Mouse (Mus musculus): ENCODE data around the gene Ssr4. TPM values are rescaled to one million over a fixed set of nuclear protein-coding genes. Genes with fewer than 3 reads are reported as not detected.
"Not testable (repeated sequence)": the region's sequence is repeated elsewhere in the genome, so short reads cannot be mapped to it uniquely, and the experiment has no call there.

The Ssr4 gene
- not detected in 2 replicates for polyA plus RNA-seq (2012; ENCODE audit: insufficient read depth, insufficient read length, low replicate concordance, missing spikeins)

DNA sequence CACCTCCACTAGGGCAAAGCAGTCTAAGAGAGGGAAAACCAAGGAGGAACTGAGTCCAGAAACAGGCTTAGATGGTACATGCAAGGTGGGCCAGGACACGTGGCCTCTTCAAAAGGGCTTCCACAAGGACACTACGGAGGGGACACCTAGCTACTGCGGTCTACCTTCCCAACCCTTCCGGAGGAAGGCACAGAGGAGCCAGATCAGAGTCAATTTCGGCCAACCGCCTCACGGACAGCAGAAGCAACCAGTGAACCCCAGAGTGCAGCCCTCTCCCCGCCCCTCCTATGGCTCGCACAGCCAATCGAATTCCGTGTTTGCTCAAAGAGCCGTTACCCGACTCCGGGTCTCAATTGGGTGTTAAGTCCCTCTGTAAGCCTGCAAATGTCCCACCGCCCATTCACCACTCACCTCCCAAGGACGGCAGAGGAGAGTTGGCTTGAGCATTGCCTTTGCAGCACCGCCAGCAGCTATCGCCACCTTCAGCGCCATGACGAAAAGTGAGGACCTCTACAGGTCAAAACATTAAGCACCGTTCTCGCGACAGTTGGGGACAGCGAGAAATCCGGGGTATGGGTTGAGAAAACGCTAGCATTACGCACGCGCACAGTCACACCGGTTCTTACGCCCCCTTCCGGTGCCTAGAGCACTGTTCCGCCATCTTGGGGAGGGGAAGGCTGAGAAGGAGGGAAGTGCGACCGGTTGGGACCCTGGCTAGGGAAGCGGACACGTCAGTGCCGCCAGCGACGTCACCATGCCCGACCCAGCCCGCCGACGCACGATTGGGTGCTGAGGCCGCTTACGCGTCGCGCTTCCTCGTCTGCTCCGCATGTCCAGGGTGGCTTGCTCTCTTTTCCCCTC lies at the start of gene Ssr4, which contains the start of gene Idh3g:
Gene Ssr4, plus strand, starts transcription at position 665 of the 861 bp plus-strand sequence.
Gene Idh3g, minus strand, starts transcription at position 534 of the 861 bp plus-strand sequence.
- Histone ChIP-seq H3K4me3 (ENCODE audit: insufficient read depth, low read depth, low read length) (peak within 1 kb of the TSS; percentile 81), H3K27ac (ENCODE audit: insufficient read depth, low read depth, low read length) (peak within 1 kb of the TSS; percentile 92), H3K4me1 (ENCODE audit: control insufficient read depth, insufficient read depth, low read length) (0 out of 2 replicates have a peak, but pooled peaks cover 6% of the 10 kb centered on the region)
- TF ChIP-seq CTCF (IDR thresholded peaks at IDR 0.05; ENCODE audit: insufficient read depth, low read depth, low read length) = no peak
- TF ChIP-seq POLR2A (IDR thresholded peaks at IDR 0.05; ENCODE audit: insufficient read depth, low read depth, low read length) = peak; percentile 25; the same call in 1 of the 2 replicates
- 18% methylated on average over 52 of the region's 52 CpGs for WGBS

DNA sequence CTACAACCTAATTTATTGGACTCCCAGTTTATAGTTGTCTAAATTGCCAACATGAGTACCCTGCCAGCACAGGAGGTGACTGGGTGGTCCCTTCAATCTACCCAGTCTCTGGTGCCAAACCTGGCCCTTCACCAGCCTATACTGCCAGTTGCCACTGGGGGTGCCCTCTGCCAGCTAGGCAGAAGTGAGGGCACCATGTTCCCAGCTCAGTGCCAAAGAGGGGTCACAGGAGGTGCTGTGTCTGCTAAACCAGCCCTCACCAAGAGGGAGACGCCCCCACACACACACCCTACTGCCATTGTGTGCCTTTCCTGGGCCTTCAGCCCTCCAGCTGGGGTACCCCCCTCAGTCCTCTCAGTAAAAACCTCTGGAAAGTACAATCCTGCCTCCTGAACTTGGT lies 48.7 kb upstream of the Ssr4 start:
- TF ChIP-seq POLR2A (IDR thresholded peaks at IDR 0.05; ENCODE audit: insufficient read depth, low read depth, low read length) (no peak), CTCF (IDR thresholded peaks at IDR 0.05; ENCODE audit: insufficient read depth, low read depth, low read length) (no peak)
- no peaks in the 10 kb centered on the region for H3K4me1 ChIP-seq (ENCODE audit: control insufficient read depth, insufficient read depth, low read length)
- no peak overlapping the region for H3K27ac ChIP-seq (ENCODE audit: insufficient read depth, low read depth, low read length)
- WGBS = 75% methylated on average over 1 of the region's 1 CpGs
- H3K4me3 ChIP-seq (ENCODE audit: insufficient read depth, low read depth, low read length) = no peak overlapping the region

DNA sequence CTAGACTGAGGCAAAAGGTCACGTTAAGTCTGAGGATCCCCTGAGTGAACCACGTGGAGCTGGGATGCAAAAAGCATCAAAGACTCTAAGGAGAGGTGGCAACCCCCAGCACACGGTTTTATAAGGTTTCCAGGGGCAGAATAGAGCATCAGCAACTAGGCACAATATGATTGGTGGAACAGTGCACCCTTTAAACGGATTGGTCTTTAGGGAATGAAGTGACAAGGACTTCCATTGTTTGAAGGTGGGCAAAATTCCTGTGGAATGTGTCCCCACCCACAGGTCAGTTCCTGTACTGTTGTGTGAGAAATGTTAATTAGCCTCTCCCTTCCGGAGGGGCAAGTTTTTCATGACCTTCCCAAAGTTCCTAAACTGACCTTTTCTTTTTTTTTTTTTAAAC lies 47.7 kb upstream of the Ssr4 start:
- WGBS = 57% methylated on average over 5 of the region's 5 CpGs
- Histone ChIP-seq H3K4me1 (ENCODE audit: control insufficient read depth, insufficient read depth, low read length) (no peaks in the 10 kb centered on the region), H3K4me3 (ENCODE audit: insufficient read depth, low read depth, low read length) (no peak overlapping the region), H3K27ac (ENCODE audit: insufficient read depth, low read depth, low read length) (no peak overlapping the region)
- TF ChIP-seq POLR2A (IDR thresholded peaks at IDR 0.05; ENCODE audit: insufficient read depth, low read depth, low read length) (no peak), CTCF (IDR thresholded peaks at IDR 0.05; ENCODE audit: insufficient read depth, low read depth, low read length) (no peak)

DNA sequence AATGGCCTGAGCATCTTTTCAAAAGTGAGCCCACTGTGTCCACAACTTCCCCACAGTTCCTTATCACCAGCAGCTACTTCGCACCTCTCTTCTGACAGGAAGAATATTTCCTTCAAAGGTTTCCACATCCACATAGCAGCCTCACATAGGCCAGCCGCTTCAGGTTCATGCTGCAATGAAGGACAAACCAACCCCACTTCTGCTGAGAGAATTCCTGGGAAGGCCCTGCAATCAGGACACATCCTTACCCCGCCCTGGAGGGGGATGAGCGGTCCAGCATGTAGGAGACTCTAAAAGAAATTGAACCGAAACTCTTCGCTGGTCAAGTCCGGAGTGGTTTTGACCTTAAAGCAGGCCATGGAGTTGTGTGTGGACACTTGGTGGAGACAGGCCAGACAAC lies 47.0 kb upstream of the Ssr4 start:
- 95% methylated on average over 7 of the region's 7 CpGs for WGBS
- not testable (repeated sequence) for H3K27ac ChIP-seq (ENCODE audit: insufficient read depth, low read depth, low read length); H3K4me3 ChIP-seq (ENCODE audit: insufficient read depth, low read depth, low read length); H3K4me1 ChIP-seq (ENCODE audit: control insufficient read depth, insufficient read depth, low read length)

DNA sequence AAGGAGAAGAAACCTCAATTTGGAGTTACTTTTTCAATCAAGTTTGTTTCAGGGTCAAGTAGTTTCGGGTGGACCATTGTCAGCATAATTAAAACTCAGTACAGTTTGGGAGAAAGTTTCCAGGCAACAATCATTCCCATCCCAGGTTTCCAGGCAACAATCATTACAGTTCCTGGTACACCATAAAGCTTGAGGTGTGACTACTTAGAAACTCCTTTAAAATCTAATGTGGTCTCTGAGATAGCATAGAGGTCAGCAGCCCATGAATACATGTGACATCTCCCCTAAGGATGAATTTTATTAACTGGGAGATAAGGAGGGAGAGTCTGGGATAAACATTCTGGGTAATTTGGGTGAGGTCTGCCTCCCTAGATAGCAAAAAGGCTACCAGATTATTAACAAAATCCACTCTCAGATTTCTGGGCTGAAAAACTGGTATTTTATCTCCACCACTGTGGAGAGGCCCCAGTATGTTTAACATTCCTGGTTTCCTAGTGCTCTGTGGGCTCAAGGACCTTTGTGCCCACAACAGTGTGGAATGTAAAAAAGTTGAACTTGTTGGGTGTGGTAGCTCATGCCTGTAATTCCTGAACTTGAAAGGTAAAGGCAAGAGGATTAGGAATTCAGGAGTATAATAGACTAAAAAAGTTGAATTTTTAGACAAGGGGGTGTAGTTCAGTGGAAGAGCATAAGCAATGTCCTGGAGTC lies 41.9 kb upstream of the Ssr4 start:
- no peak for TF ChIP-seq POLR2A (IDR thresholded peaks at IDR 0.05; ENCODE audit: insufficient read depth, low read depth, low read length)
- TF ChIP-seq CTCF (IDR thresholded peaks at IDR 0.05; ENCODE audit: insufficient read depth, low read depth, low read length) = no peak
- Histone ChIP-seq H3K4me1 (ENCODE audit: control insufficient read depth, insufficient read depth, low read length) (no peaks in the 10 kb centered on the region), H3K27ac (ENCODE audit: insufficient read depth, low read depth, low read length) (no peak overlapping the region), H3K4me3 (ENCODE audit: insufficient read depth, low read depth, low read length) (no peak overlapping the region)
- WGBS = 77% methylated on average over 1 of the region's 1 CpGs

DNA sequence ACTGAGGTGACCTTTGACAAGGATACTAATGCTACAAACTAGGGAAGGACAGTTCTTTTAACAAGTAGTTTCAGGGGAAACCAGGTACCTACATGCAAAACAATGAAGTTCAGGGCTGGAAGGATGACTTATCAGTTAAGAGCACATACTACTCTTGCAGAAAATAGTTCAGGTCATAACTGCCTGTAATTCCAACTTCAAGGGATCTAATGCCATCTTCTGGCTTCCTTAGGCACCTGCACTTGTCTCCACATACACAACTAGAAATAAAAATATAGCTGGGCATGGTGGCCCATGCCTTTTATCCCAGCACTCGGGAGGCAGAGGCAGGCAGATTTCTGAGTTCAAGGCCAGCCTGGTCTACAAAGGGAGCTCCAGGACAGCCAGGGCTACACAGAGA lies 37.9 kb upstream of the Ssr4 start:
- 100% methylated on average over 1 of the region's 1 CpGs for WGBS
- no peak overlapping the region for H3K4me3 ChIP-seq (ENCODE audit: insufficient read depth, low read depth, low read length)
- TF ChIP-seq CTCF (IDR thresholded peaks at IDR 0.05; ENCODE audit: insufficient read depth, low read depth, low read length) = no peak

DNA sequence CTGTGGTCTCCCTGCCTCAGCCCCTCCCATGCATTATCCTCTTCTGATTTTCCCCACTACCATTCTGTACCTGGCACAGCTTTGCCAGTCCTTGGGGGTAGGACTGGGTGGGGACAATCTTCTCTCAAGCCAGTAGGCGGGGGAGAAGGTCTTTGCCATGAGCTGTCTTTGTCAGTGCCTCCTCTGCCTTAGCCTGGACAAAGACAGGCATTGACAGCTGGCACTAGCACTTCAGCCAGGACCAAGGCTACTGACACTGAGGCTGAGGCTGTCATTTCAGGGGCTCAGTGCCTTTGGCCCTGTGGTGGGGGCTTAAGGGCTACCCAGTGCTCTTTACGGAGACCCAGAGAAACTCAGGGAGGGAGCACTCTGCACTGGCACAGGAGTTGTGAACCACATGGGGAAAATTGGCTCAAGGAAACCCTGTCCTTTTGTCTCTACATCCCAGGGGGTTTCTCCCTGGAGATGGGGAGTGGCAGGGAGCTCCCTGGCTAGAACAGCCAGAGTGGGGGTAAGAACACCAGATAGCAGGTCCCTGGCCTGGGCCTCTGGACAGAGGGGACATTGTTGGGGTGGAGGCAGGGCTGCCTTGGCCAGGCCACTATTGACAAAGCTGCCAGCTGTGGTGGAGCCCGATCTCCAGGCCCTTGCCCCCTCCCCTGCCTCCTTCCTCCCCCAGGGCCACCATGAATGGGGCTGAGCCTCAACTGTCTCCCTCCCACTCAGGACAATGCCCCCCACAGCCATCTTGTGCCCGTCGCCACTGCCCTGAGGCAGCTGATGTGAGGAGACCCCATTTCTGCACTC lies 30.3 kb upstream of the Ssr4 start, which contains the start of gene Plxnb3:
Gene Plxnb3, plus strand, starts transcription at position 757 of the 807 bp plus-strand sequence.
- H3K4me1 ChIP-seq (ENCODE audit: control insufficient read depth, insufficient read depth, low read length) = peaks cover 5% of the 10 kb centered on the region; the same call in 1 of the 2 replicates
- TF ChIP-seq POLR2A (IDR thresholded peaks at IDR 0.05; ENCODE audit: insufficient read depth, low read depth, low read length) (no peak), CTCF (IDR thresholded peaks at IDR 0.05; ENCODE audit: insufficient read depth, low read depth, low read length) (no peak)
- H3K4me3 ChIP-seq (ENCODE audit: insufficient read depth, low read depth, low read length) = no peak within 1 kb of the TSS
- WGBS = 71% methylated on average over 5 of the region's 5 CpGs
- H3K27ac ChIP-seq (ENCODE audit: insufficient read depth, low read depth, low read length) = no peak within 1 kb of the TSS

More for the DNA sequence above, 37.9 kb upstream of the Ssr4 start:
- Histone ChIP-seq H3K4me1 (ENCODE audit: control insufficient read depth, insufficient read depth, low read length) (no peaks in the 10 kb centered on the region), H3K27ac (ENCODE audit: insufficient read depth, low read depth, low read length) (no peak overlapping the region)

DNA sequence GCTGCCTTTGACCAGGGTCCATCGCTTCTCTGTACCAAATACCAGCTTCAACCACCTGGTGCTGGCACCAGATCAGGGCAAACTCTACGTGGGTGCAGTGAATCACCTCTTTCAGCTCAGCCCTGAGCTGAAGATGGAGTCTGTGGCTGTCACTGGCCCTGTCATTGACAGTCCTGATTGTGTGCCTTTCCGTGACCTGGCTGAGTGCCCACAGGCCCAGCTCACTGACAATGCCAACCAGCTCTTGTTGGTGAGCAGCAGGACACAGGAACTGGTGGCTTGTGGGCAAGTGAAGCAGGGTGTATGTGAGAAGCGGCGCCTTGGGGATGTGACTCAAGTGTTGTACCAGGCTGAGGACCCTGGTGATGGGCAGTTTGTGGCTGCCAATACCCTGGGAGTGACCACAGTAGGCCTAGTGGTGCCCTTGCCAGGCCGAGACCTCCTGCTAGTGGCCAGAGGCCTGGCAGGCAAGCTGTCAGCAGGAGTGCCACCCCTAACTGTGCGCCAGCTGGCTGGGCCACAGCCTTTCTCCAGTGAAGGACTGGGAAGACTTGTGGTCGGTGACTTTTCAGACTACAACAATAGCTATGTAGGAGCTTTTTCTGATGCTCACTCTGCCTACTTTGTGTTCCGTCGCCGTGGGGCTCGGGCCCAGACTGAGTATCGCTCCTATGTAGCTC lies 28.1 kb upstream of the Ssr4 start:
- no peak overlapping the region for H3K27ac ChIP-seq (ENCODE audit: insufficient read depth, low read depth, low read length)

More for the DNA sequence above, 28.1 kb upstream of the Ssr4 start:
- TF ChIP-seq CTCF (IDR thresholded peaks at IDR 0.05; ENCODE audit: insufficient read depth, low read depth, low read length) (no peak), POLR2A (IDR thresholded peaks at IDR 0.05; ENCODE audit: insufficient read depth, low read depth, low read length) (no peak)
- 67% methylated on average over 13 of the region's 13 CpGs for WGBS
- Histone ChIP-seq H3K4me3 (ENCODE audit: insufficient read depth, low read depth, low read length) (no peak overlapping the region), H3K4me1 (ENCODE audit: control insufficient read depth, insufficient read depth, low read length) (peaks cover 5% of the 10 kb centered on the region; the same call in 1 of the 2 replicates)
